Mouse (Mus musculus) thymus, postnatal 14 days (tissue): ENCODE results near the gene Sult1e1.

ENCODE experiments used
- DNase-seq: peaks from one replicate; pipeline ENCODE4 v3.0.0; 2021

The Sult1e1 gene

GRCm38 (mm10) chr5:87591494-87591893 lies at the start of gene Sult1e1:
Gene Sult1e1 (minus strand): TSS chr5:87591594.
- no peak for DNase-seq

- DNase-seq, result no peak
Observed at GRCm38 (mm10) chr5:87622681-87623080, 31.3 kb upstream of the Sult1e1 start.

GRCm38 (mm10) chr5:87615128-87615390 lies 23.7 kb upstream of the Sult1e1 start:
- DNase-seq, result no peak

GRCm38 (mm10) chr5:87614364-87615127 lies 23.2 kb upstream of the Sult1e1 start:
- DNase-seq, result no peak

- no peak for DNase-seq
Observed at GRCm38 (mm10) chr5:87601018-87601417, 9.6 kb upstream of the Sult1e1 start.

- no peak for DNase-seq
Observed at GRCm38 (mm10) chr5:87597891-87598290, 6.5 kb upstream of the Sult1e1 start.

- no peak for DNase-seq
Observed at GRCm38 (mm10) chr5:87589916-87590315, 1.5 kb downstream of the Sult1e1 start.

GRCm38 (mm10) chr5:87580389-87580788 lies 11.0 kb downstream of the Sult1e1 start:
- no peak for DNase-seq

- DNase-seq, result no peak
Observed at GRCm38 (mm10) chr5:87574174-87574573, 17.2 kb downstream of the Sult1e1 start.

- no peak for DNase-seq
Observed at GRCm38 (mm10) chr5:87573490-87573889, 17.9 kb downstream of the Sult1e1 start.

GRCm38 (mm10) chr5:87572781-87573180 lies 18.6 kb downstream of the Sult1e1 start:
- no peak for DNase-seq

- no peak for DNase-seq
Observed at GRCm38 (mm10) chr5:87568845-87569244, 22.5 kb downstream of the Sult1e1 start, which contains the start of gene Sult1d1. Gene Sult1d1 (minus strand): TSS chr5:87569027.

GRCm38 (mm10) chr5:87567306-87567705 lies 24.1 kb downstream of the Sult1e1 start:
- no peak for DNase-seq

GRCm38 (mm10) chr5:87562966-87563365 lies 28.4 kb downstream of the Sult1e1 start:
- no peak for DNase-seq

GRCm38 (mm10) chr5:87562526-87562925 lies 28.9 kb downstream of the Sult1e1 start:
- no peak for DNase-seq

- no peak for DNase-seq
Observed at GRCm38 (mm10) chr5:87560145-87560544, 31.2 kb downstream of the Sult1e1 start.

- DNase-seq, result no peak
Observed at GRCm38 (mm10) chr5:87550935-87551334, 40.5 kb downstream of the Sult1e1 start.

- DNase-seq, result no peak
Observed at GRCm38 (mm10) chr5:87538111-87538510, 53.3 kb downstream of the Sult1e1 start, which contains the start of gene Sult1b1. Gene Sult1b1 (minus strand): TSS chr5:87538195.

GRCm38 (mm10) chr5:87535994-87536644 lies 55.3 kb downstream of the Sult1e1 start:
- DNase-seq, result no peak

- no peak for DNase-seq
Observed at GRCm38 (mm10) chr5:87532288-87532687, 59.1 kb downstream of the Sult1e1 start.
